Mouse (Mus musculus) Muller cell, postnatal 12 days (primary cell): ENCODE measurements around the gene Tradd.
A peak's percentile ranks its signal among the peaks of the same experiment; 100 is the strongest.
"Not testable (repeated sequence)": the region's sequence is repeated elsewhere in the genome, so short reads cannot be mapped to it uniquely, and the experiment has no call there.

ENCODE experiments used
- DNase-seq: peaks from one replicate; pipeline ENCODE4 v3.0.0-alpha.2; 2015; ENCODE audit errors: inconsistent ontology term

Tradd gene

DNA sequence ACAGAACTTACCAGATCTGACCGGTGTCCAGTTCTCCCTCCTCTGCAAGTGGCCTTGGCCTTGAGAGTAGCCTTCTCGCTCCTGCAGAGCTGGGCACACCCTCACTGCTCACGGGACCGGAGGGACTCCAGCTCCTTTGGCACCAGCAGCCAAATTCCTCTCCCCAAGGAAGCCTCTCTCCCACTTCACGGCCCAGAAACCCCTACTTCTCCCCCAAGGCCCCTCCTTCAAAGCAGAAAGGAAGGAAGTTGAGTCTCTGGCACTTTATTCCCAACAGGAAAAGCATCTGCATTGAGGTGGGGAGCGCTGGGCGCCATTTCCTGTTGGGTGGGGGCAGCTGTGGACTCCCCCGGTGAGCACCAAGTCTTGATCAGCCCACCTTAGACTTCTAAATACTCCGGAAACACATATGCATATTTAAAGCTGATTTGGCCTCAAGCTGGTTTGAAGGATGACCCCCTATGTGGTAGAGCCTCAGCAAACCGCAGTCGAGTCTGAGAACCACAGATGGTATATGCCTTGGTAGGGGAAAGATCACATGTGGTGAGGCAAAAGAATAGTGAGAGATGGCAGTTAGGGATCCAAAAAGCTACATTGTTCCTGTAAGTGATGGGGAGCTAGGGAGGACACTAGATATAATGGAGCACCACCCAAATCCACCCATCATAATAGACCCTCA lies 31.6 kb upstream of the Tradd start, which contains the start of gene Exoc3l:
Gene Exoc3l (minus strand): TSS at position 207 of the 679 bp plus-strand sequence.
- DNase-seq, result no peak

DNA sequence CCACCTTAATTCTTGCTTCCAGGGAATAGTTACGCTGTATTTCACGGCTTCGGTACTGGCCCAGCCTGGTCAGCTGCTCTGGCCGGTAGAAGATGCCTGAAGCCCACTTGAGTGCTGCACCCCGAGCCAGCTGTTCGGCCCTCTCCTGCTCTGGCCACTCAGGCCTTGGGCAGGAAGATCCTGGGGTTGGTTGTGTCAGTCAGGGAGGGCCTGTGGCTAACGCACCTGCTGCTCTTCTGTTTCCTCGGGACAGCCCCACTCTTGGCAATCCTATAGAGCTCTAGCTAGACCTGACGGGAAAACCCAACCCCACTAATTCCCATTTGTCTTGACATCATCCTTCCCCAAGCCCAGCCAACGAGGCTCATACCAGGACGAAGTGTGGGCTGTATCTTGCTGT lies 30.8 kb upstream of the Tradd start:
- DNase-seq, result no peak

DNA sequence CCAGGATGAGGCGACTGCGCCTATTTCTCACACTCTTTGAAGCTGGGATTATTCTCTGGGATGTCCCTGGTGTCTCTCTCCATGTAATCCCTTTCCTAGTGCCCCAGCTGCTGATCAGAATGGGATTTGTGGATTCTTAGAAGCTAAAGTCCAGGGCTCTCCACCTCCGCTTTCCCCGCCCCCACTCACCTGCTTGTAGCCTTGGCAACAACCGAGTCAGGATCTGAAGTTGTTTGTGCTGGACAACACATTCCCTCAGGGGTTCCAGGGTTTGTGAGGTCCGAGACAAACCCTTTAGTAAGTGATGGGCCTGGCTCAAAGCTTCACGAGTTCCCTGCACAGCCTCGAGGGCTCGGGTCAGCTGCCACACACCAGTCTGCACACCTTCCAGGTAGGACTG lies 30.4 kb upstream of the Tradd start:
- no peak for DNase-seq

DNA sequence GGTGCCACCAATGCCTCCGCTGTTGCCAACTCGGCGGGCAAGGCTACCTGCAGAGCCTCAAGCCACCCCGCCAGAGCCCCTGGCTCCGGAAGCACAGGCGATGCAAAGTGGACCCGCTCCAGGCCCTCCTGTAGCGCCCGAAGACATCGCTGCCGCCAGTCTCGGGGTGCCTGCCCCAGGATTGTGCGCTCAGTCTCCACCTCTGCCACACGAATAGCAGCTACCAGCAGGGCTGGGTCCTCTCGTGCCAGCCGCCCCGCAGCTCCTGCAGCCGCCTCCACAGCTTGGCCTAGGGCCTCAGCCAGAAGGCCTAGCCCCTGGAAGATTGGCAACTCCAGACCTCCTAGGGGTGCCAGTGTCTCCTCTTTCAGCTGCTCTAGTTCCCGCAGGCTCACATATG lies 29.0 kb upstream of the Tradd start:
- no peak for DNase-seq

DNA sequence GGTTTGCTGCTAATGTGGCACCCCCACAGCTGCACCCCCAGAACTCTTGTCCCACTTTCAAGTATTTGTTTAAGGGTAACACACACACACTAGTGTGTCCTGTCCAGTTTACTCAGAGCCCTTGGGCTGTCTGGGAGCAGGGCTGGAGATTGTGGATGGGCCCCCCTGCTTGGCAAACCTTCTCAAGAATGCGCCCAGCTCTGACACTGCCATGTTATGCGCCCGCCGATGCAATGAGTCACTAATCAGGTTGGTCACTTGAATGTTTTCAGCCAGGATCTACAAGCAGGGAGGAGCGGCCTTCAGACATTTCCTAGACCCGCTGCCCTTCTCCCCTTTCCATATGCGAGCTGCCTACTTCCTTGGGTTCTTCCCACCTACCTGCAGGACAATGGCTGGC lies 28.1 kb upstream of the Tradd start:
- DNase-seq, result peak; percentile 59

DNA sequence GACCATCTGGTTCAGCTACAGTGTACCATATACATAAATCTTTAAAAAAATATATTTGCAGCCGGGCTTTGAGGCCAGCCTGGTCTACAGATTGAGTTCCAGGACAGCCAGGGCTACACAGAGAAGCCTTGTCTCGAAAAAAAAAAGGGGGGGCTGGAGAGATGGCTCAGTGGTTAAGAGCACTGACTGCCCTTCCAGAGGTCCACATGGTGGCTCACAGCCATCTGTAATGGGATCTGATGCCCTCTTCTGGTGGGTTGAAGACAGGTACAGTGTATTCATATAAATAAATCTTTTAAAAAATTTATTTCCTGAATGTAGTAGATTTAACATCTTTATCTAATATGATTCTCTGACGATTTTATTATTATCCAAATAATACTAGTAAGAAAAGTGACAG lies 27.4 kb upstream of the Tradd start:
- not testable (repeated sequence) for DNase-seq

DNA sequence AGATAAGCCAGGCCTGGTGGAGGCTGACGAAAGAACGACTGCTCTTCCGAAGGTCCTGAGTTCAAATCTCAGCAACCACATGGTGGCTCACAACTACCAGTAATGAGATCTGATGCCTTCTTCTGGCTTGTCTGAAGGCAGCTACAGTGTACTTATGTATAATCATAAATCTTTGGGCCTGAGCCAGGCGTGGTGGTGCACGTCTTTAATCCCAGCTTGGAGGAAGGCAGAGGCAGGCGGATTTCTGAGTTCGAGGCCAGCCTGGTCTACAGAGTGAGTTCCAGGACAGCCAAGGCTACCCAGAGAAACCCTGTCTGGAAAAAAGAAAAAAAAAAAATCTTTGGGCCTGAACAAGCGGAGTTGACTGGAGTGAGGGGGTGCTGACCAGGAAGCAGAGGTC lies 27.0 kb upstream of the Tradd start:
- not testable (repeated sequence) for DNase-seq

DNA sequence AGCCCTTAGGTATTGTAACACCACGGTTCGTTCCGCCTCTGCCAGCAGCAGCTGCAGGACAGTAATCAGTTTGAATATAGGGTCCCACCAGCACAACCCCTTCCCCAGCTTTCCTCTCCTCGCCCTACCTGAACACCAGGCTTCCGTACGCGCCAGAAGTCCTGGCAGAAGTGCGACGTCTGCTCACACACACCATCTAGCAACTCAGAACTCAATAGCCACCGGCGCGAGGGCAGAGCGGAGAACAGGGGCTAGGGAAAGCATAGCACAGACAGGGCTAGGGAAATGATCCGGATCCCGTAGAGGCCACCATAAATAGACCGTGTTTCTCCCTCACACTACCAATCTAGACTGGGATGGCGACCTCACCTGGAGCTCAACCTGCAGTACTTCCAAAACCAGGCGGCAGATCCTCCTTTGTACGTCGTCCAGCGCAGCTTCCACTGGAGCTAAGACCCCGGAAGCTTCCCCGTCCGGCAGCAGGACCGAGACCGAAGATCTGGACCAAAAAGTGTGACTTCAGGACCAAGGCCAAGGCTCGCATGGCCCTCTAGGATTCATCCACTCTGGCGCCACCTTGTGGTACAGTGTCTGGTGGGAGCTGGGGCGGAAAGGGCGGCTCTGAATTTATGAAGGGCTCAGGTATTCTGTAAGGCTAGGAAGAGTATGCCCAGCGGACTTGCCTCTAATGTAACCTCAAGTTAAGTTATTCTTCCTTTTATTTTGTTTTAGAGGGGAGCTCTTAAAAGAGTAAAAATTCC lies 26.3 kb upstream of the Tradd start:
- peak; percentile 80 for DNase-seq

DNA sequence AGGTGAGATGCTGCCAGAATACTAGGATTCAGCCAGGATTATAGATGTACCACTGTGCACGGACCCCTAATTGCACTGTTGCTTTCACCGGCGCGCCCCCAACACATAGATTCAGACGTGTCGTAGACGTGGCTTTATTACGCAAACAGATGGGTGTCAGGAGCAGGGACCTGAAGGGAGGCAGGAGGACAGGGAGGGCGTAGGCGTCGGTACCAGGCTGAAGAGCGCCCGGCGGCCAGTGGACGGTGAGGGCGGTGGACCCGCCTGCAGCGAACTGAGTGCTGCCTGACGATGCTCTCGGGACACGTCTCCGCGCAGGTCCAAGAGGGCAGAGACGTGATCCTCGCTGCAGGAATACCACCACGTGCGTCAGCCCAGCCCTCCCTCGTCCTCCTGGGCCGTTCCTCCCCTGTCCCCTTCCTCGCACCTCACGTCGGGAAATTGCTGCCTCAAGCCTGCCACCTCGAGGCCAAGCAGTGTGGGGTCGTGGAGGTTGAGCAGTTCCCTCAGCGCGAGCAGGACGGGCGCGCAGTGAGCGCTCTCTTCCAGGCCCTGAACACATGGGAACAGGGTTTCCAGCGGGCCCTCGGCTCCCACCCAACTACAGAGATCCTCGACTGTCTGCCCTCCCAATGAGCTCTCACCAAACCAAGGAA lies 25.5 kb upstream of the Tradd start, which contains the start of gene 4931428F04Rik:
Gene 4931428F04Rik (minus strand): TSS at position 60 of the 656 bp plus-strand sequence.
- DNase-seq, result peak; percentile 42

DNA sequence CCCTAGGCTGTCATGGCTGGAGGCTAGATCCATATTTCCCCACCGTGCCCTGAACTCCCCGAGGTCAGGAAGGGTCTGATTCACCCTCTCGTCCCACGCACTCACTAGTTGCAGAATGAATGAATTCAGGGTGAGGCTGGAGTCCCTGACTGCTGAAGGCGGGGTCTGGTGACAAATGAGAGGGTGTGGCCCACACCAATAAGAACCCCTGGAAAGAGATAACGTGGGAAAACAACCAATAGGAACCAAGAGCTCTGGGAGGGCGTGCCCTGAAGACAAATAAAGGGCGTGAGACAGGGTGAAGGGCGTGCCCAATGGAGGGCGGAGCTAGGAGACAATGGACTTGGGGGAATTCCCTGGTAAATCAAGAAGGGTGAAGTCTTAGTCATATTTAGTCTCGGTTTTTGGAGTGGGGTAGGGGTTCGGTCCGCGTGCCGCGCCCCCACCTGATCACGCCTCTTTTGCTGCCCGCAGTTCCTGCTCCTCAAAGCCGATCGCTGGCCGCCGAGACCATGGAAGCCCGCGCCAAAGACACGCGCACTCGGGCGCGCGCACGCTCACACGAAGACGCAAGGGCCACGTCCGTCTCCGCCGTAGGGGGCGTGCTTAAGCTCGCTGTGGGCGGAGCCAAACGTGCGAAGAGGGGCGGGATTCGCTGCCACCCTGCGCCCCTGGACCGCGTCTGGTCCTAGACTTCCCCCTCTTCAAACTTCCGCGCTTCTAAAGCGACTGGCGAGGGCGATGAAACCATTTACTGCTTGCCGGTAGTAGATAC lies 24.7 kb upstream of the Tradd start:
- DNase-seq, result peak; percentile 97

DNA sequence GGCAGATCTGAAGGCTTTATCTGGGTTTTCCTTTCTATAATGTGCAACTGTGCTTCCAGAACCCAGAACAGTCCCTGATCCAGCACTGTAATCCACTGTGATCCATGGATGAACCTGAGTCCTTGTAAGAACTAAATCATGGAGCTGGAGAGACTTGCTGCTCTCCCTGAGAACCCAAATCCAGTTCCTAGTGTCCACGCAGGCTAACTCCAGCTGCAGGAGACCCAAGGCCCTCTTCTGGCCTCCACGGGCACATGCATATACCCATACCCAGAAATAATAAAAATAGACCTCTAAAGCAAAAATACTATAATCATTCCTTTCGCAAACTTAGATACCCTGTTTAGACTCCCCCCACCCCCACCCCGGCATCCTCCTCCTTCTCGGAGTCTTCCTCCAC lies 23.8 kb upstream of the Tradd start:
- DNase-seq, result no peak

DNA sequence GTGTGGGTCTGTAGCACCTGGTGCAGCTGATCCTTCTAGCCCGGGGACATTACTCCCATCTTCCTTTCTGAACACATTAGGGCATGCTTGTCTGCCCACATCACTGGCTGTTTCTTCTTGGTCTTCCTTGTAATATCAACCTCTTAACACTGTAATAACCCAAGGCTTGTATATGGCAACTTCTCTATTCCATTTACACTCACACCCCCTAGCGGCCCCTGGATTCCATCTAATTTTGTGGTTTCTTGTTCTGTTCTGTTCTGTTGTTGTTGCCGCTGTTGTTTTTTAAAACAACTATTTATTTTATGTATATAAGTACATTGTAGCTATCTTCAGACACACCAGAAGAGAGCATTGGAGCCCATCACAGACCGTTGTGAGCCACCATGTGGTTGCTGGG lies 22.5 kb upstream of the Tradd start:
- DNase-seq, result no peak

DNA sequence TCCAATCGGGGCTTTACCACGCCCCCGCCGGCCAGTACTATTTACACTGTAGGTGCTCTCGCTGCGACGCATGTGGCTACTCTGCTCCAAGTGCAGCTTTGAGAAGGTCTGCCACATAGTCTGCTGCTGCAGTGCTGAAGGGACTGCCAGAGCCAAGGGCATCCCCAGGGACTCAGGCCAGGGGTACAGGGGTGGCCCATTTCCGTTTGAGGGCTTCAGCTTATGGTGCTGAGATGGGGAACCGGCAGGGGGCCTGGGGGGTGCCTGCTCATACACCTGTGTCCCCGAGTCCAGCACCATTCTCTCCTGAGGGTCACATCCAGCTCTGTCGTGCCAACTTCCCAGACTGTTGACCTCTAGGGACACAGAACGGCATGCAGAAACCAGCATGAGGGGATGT lies 21.1 kb upstream of the Tradd start:
- no peak for DNase-seq

DNA sequence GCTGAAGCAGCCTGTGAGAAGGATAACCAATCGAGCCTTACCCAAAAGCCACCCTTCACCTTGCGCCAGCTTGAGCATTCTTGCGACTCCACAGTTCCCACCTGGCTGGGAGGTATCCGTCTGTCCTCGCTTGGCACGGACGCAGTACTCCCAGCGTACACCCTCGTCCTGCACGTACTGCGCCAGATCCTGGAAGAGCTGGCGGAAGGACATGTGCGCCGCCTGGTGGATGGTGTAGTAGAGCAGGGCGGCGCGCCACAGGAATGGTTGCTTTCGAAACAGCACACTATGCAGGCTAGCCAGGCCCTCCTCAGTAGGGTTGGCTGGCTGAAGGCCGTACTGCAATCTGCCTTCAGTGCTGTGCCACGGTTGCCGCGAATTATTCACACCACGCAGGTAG lies 18.7 kb upstream of the Tradd start:
- DNase-seq, result peak; percentile 16

DNA sequence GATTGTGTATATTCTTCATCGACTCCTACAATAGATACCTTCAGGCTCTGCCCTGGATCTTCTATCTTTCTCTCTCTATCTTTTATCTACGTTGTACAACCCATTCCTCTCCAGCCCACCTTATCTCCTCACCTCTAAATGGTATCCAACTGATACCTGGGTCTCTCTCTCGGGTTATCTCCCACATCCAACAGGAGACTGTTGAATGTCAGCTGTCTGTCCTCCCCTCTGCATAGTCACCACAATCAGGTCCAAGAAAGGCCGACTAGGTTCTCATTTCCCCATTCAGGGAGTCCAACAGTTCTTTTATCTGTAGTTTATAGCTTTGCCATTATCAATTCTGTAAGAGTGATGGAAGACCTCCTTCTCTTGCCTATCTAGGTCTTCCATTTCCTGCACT lies 17.8 kb upstream of the Tradd start:
- DNase-seq, result no peak

DNA sequence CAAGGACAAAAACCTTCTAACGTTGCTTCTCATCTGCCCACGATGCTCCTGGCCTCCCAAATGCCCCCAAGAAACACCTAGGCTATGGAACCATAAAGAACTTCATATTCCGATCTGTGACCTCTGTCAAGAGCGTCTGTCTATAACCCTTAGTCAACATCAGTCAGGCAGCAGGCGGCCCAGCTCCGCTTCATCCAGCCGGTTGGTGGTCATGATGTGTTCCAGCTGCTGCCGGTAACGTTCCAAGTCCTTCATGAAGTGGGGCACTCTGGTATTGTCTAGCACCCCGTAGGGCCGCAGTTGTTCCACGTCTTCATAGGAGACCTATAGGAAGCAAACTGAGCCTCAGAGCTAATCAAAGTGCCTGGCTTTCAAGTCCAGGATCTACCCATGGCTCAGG lies 17.4 kb upstream of the Tradd start:
- no peak for DNase-seq

DNA sequence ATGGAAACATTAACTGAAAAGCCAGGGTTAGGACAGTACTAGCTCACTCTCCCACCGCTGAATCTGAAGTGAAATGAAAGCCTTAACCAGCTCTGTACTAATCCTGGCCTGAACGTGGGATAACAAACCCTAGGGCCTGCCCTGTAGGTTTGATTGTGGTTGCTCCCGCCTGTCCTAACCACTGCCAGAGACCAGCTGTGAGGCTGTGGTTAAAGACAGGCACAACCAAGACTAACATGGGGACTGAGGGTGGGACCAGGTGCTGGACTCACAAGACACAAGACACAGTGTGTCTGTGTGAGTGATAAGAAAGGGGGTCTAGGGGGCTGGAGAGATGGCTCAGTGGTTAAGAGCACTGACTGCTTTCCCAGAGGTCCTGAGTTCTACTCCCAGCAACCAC lies 16.2 kb upstream of the Tradd start:
- DNase-seq, result no peak

DNA sequence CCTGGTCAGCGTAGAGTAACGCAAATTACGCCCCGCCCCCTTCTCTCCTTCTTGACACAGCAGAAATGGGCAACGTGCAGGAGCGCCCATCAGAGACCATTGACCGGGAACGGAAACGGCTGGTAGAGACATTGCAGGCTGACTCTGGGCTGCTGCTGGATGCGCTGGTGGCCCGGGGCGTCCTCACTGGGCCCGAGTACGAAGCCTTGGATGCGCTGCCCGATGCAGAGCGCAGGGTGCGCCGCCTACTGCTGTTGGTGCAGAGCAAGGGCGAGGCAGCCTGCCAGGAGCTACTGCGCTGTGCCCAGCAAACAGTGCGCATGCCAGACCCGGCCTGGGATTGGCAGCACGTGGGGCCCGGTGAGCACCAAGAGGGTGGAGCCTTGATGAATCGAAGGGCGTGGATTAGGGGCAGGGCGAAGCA lies 14.5 kb upstream of the Tradd start:
- DNase-seq, result peak; percentile 72

DNA sequence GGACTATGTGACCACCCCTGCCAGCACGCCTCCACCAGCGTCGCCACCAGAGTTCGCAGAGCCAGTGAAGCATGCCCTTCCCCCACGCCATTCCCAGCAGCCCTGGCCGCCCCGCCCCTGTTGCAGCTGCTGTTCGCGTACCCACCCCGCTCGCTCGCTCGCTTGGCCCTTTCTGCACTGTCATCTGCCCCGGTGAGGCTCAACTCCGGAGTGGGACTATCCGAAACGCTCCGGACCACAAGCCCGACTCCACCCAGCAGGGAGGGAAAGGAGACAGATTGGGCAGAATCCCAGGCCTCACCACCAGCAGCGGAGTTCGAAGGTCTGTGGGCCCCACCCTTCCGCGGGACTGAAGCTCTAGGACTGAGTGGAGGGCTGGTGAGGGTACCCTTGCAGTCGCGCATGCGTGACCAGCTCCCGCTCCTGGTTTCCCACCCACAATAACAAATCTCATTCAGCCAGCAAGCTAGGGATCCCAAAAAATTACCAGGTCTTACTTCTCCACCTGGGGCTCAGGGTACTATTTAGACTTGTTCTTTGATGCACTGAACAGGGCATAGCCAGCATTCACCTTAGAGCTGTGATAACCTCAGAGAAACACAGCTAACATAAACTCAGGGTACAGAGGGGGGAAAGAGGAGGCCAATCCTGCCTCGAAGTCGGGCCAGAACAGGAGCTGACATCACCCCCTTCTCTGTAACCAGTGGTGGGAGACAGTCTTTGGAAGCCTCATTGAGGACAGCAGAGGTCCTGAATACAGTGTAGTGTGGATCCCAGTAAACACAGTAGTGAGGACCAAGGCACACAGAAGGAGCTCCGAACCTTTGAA lies 12.1 kb upstream of the Tradd start:
- DNase-seq, result peak; percentile 65

DNA sequence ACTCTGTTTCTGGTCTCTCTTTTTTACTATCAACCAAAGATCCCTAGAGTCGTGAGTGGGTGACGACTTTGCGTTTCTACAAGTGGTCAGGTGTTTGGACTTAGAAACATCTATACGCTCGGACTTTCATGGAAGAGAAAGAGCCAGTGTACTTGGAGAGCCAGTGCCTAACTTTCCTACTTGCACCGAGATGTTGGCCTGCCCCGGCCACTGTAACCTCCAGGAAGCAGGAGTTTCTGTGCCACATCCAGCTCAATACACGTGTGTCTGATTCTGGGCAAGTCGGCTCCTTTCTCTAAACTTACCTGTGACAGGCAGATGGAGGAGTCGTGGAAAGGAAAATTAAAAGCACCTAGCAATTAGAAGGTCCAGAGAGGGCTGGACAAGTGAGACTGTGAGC lies 11.4 kb upstream of the Tradd start, which contains the start of gene Nol3:
Gene Nol3 (plus strand): TSS at position 301 of the 400 bp plus-strand sequence.
- peak; percentile 25 for DNase-seq

DNA sequence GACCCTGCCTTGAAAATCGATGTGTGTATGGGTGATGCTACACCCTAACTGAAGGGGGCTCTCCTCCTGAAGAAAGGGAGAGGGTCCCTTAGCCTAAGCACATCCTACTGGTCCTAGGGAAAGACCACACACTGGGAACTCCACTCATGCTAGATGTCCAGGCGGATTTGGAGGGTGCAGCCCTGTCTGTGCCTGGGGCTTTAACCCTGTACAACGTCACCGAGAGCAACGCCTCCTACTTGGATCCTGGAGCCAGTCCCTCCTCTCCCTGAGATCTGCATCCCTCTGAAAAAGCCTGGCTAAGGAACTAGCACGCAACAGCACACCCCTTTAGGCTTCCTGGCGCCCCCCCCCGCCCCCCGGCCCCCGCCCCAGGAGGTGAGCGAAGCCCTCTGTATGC lies 11.0 kb upstream of the Tradd start:
- DNase-seq, result no peak
